Mouse (Mus musculus) liver, postnatal 0 days (tissue): ENCODE data around the gene Mmgt2.

Experiments
- CTCF ChIP-seq: sonication (generic); IDR thresholded peaks from 2 replicates; pipeline ENCODE4 v1.5.1; 2016; ENCODE audit warnings: antibody characterized with exemption, low read depth
- EP300 ChIP-seq: IDR thresholded peaks from 2 replicates; pipeline ENCODE4 v1.6.1; 2016; ENCODE audit warnings: antibody characterized with exemption, low read depth, mild to moderate bottlenecking

- TF ChIP-seq CTCF (no peak), EP300 (no peak)
Observed at GRCm38 (mm10) chr11:62645732-62646494, 2.6 kb upstream of the Mmgt2 start.
